Comparison of ENCODE assay signal across 27 mouse cellular contexts in genomic region chr11:119496147-119496546, GRCm38 (mm10). TPM values are rescaled to one million over a fixed set of nuclear protein-coding genes. Genes with fewer than 3 reads are reported as not detected.
DNase-seq lines count a peak whose midpoint lies in the region; TF ChIP-seq lines count a peak whose summit lies in the region.
"Had no signal": no experiment of that assay in that cellular context is flagged by ENCODE, and none has a peak within 500 bp of the region (broad histone marks: within the 10 kb centered on the region; RNA-seq: fewer than 3 reads in every experiment).

No protein-coding gene starts in this region.

- H3ac ChIP-seq in myocyte (ENCODE audit: control insufficient read depth, insufficient read length): no peak overlapping the region

- H3K27ac ChIP-seq in layer of hippocampus, adult 2 months: peak overlapping the region; percentile 80
- H3K27ac ChIP-seq: embryonic facial prominence, embryonic 13.5 days; forebrain, embryonic 13.5 days; gastrocnemius, adult 2 months; hindbrain, embryonic 13.5 days; kidney, embryonic 15.5 days; limb, embryonic 12.5 days; macrophage; neural tube, embryonic 15.5 days; stomach, embryonic 15.5 days had no signal

- H3K4me2 ChIP-seq in myocyte (ENCODE audit: low read depth): peak overlapping the region; percentile 32
- H3K4me2 ChIP-seq: embryonic facial prominence, embryonic 13.5 days; forebrain, embryonic 13.5 days; hindbrain, embryonic 13.5 days; kidney, embryonic 15.5 days; limb, embryonic 12.5 days; liver, embryonic 11.5 days; neural tube, embryonic 15.5 days; stomach, embryonic 15.5 days had no signal

- no peak overlapping the region for H3K4me3 ChIP-seq in layer of hippocampus, adult 2 months
- no peak overlapping the region for H3K4me3 ChIP-seq in myocyte
- H3K4me3 ChIP-seq: embryonic facial prominence, embryonic 13.5 days; erythroblast, embryonic 14.5 days; forebrain, embryonic 13.5 days; gastrocnemius, adult 2 months; hindbrain, embryonic 13.5 days; kidney, embryonic 15.5 days; limb, embryonic 12.5 days; neural tube, embryonic 15.5 days; stomach, embryonic 15.5 days had no signal

- peaks cover 13% of the 10 kb centered on the region for H3K79me2 ChIP-seq in myocyte (ENCODE audit: control insufficient read depth, insufficient read depth)

- no peaks in the 10 kb centered on the region for H3K27me3 ChIP-seq in myocyte (ENCODE audit: control insufficient read depth, insufficient read depth, insufficient read length)
- H3K27me3 ChIP-seq: embryonic facial prominence, embryonic 13.5 days; forebrain, embryonic 13.5 days; hindbrain, embryonic 13.5 days; kidney, embryonic 15.5 days; limb, embryonic 12.5 days; neural tube, embryonic 15.5 days; stomach, embryonic 15.5 days had no signal

- peaks cover 3% of the 10 kb centered on the region for H3K36me3 ChIP-seq in myocyte (ENCODE audit: control insufficient read depth, insufficient read depth)

- peak; percentile 35 for DNase-seq in gastrocnemius, postnatal 10 days
- no peak for DNase-seq in gastrocnemius, postnatal 25 days
- peak; percentile 56 for DNase-seq in Muller cell, postnatal 12 days (ENCODE audit: inconsistent ontology term)
- peak; percentile 71 to 78 for DNase-seq in layer of hippocampus, adult 2 months (ENCODE audit: low spot score in 2 of 2)
- no peak for DNase-seq in heart, postnatal 25 days (ENCODE audit: low spot score)
- no peak for DNase-seq in left cerebral cortex, adult 8-10 months (ENCODE audit: low spot score in 2 of 2)
- DNase-seq: adrenal gland, postnatal 25 days; cerebellum, postnatal 36 days; embryo, embryonic 11 days; gastrocnemius, adult 2 months; heart, postnatal 36 days; kidney, adult 11 months; kidney, postnatal 4 days; liver, postnatal 0 days; right cerebral cortex, adult 18-20 months; thymus, postnatal 25 days had no signal

- no peak for TF ChIP-seq POLR2A in myocyte (IDR thresholded peaks at IDR 0.05; ENCODE audit: insufficient read length, low read depth)

- no peak for TF ChIP-seq CTCF in layer of hippocampus, adult 2 months (conservative IDR thresholded peaks at IDR 0.05)

- intact Hi-C loops in heart, postnatal 25 days (cut with DNase I): no loop called here

TF ChIP-seq in myocyte, 11 proteins besides CTCF, POLR2A, EP300 and RAD21:
- TF ChIP-seq MYOD1 (IDR thresholded peaks at IDR 0.05; ENCODE audit: control insufficient read depth in 1 of 3, insufficient read length in 2 of 3, low read depth in 2 of 3) (peak; percentile 95 to 99 (median 98)), TCF3 (IDR thresholded peaks at IDR 0.05; ENCODE audit: insufficient read length, low read depth) (peak; percentile 58), POLR2AphosphoS2 (IDR thresholded peaks at IDR 0.05; ENCODE audit: insufficient read length, low read depth) (no peak), TCF12 (IDR thresholded peaks at IDR 0.05; ENCODE audit: insufficient read depth, poor library complexity, severe bottlenecking) (peak; percentile 59), MYOG (IDR thresholded peaks at IDR 0.05; ENCODE audit: control insufficient read depth in 1 of 3, insufficient read depth in 1 of 3, insufficient read length in 2 of 3, low read depth in 2 of 3) (peak; percentile 63 to 96 (median 86))

RNA-seq across cellular contexts. Expression of gene Endov, which starts 5.0 kb away (rescaled TPM):
- 10 to 100 TPM in 1 of 2 experiments, 1 to 10 TPM in 1; 9.7 to 12.9 TPM for total RNA-seq in gastrocnemius, postnatal 10 days (2021)
- 1 to 10 TPM; 3.9 to 4.8 TPM for total RNA-seq in gastrocnemius, postnatal 25 days (2021)
- total RNA-seq in layer of hippocampus, adult 2 months (2021): 10 to 100 TPM; 35.8 to 35.9 TPM
- polyA plus RNA-seq in myocyte (2012; fragmentation: generic; extraction: Trizol): 16.6 TPM
- 10 to 100 TPM in 1 of 2 experiments, 1 to 10 TPM in 1; 7.1 to 10.3 TPM for total RNA-seq in heart, postnatal 25 days (2021)
- 10 to 100 TPM; 27.8 to 35.2 (median 32.8) TPM for total RNA-seq in left cerebral cortex, adult 8-10 months (2022)

RNA-seq across cellular contexts. Expression of gene Nptx1, which starts 51.4 kb away (rescaled TPM):
- under 1 TPM; 0.50 to 0.66 TPM for total RNA-seq in gastrocnemius, postnatal 10 days (2021)
- under 1 TPM; 0.08 to 0.19 TPM for total RNA-seq in gastrocnemius, postnatal 25 days (2021)
- 100 to 1,000 TPM; 475 to 499 TPM for total RNA-seq in layer of hippocampus, adult 2 months (2021)
- 9.3 TPM for polyA plus RNA-seq in myocyte (2012; fragmentation: generic; extraction: Trizol)
- total RNA-seq in heart, postnatal 25 days (2021): under 1 TPM; 0.26 to 0.34 TPM
- total RNA-seq in left cerebral cortex, adult 8-10 months (2022): 100 to 1,000 TPM; 185 to 209 (median 199) TPM
- total RNA-seq: gastrocnemius, adult 2 months had no signal
- polyA plus RNA-seq: erythroblast, embryonic 14.5 days; liver, postnatal 0 days had no signal

Comparison
In these comparisons a context has a peak if more than half of its experiments do, and no peak if none do; other contexts are left out.
1. DNase-seq: peak in gastrocnemius, postnatal 10 days (single experiment), Muller cell, postnatal 12 days (single experiment) and layer of hippocampus, adult 2 months (2 of 2); none in gastrocnemius, postnatal 25 days (single experiment), heart, postnatal 25 days (single experiment) and left cerebral cortex, adult 8-10 months (0 of 2).
2. RNA of gene Nptx1, which starts 51.4 kb away (total RNA-seq): 475 to 499 TPM in layer of hippocampus, adult 2 months and 185 to 209 TPM in left cerebral cortex, adult 8-10 months; 0.50 to 0.66 TPM in gastrocnemius, postnatal 10 days, 0.26 to 0.34 TPM in heart, postnatal 25 days and 0.08 to 0.19 TPM in gastrocnemius, postnatal 25 days; every median in the first group is over 100 times any median in the second.